Mouse (Mus musculus) CH12.LX (cell line): ENCODE results near the gene Rmi2. TPM values are rescaled to one million over a fixed set of nuclear protein-coding genes. Genes with fewer than 3 reads are reported as not detected.
A peak's percentile ranks its signal among the peaks of the same experiment; 100 is the strongest.

Experiments
- DNase-seq: peaks from one replicate; pipeline ENCODE4 v3.0.0-alpha.2; 2013; ENCODE audit errors: extremely low read depth
- H3K27ac ChIP-seq: 2 replicates; pipeline ENCODE4 v1.5.1; 2012; ENCODE audit warnings: low read depth, mild to moderate bottlenecking, control low read depth, moderate library complexity; ENCODE audit not compliant: insufficient read depth
- H3K27me3 ChIP-seq: replicated peaks from 2 replicates; pipeline ENCODE3; 2012; ENCODE audit warnings: inconsistent platforms
- H3K36me3 ChIP-seq, 2 experiments: replicated peaks in 1 of 2; 2 replicates each; pipeline versions ENCODE3 to v1.6.1; 2012; ENCODE audit warnings: inconsistent platforms in 1 of 2, low read length in 1 of 2, mild to moderate bottlenecking in 1 of 2, mixed read lengths in 1 of 2, moderate library complexity in 1 of 2; ENCODE audit not compliant: control insufficient read depth in 1 of 2, insufficient read depth in 1 of 2
- H3K4me1 ChIP-seq, 2 experiments: 2 replicates each; pipeline ENCODE4 v1.6.1; 2012; ENCODE audit warnings: inconsistent platforms in 1 of 2, moderate library complexity in 1 of 2; ENCODE audit not compliant: insufficient read depth in 2 of 2, control insufficient read depth in 1 of 2
- H3K4me2 ChIP-seq: 2 replicates; pipeline ENCODE4 v1.6.1; 2012; ENCODE audit warnings: low read depth, mild to moderate bottlenecking, control low read depth; ENCODE audit not compliant: poor library complexity, insufficient read depth, severe bottlenecking
- H3K4me3 ChIP-seq, 3 experiments: fragments of 150-350 bp in 1 of 3; sonication (generic) in 1 of 3; replicated peaks in 1 of 3; 2 replicates each; pipeline versions ENCODE3 to v1.5.1; 2011 to 2012; ENCODE audit warnings: low read depth in 2 of 3, low read length in 2 of 3, mild to moderate bottlenecking in 2 of 3, moderate library complexity in 2 of 3, control low read depth in 1 of 3, improper control_type of control experiment in 1 of 3, inconsistent platforms in 1 of 3, mixed read lengths in 1 of 3; ENCODE audit not compliant: poor library complexity in 1 of 3
- H3K79me2 ChIP-seq: replicated peaks from 2 replicates; pipeline ENCODE4 v1.6.1; 2012; ENCODE audit warnings: mild to moderate bottlenecking, moderate library complexity; ENCODE audit not compliant: control insufficient read depth, poor library complexity, insufficient read depth, severe bottlenecking; ENCODE audit errors: extremely low read depth
- H3K9ac ChIP-seq: 2 replicates; pipeline ENCODE4 v1.6.1; 2012; ENCODE audit warnings: low read depth, mild to moderate bottlenecking, control low read depth, moderate library complexity; ENCODE audit not compliant: insufficient read depth
- H3K9me3 ChIP-seq: replicated peaks from 2 replicates; pipeline ENCODE3; 2012; ENCODE audit warnings: low read length, inconsistent platforms, mixed read lengths
- CHD1 ChIP-seq: IDR thresholded peaks from 2 replicates; pipeline ENCODE4 v1.6.1; 2012; ENCODE audit warnings: low read depth, low read length, improper control_type of control experiment, inconsistent platforms
- EP300 ChIP-seq: IDR thresholded peaks from 2 replicates; pipeline ENCODE4 v1.6.1; 2011; ENCODE audit warnings: low read length, improper control_type of control experiment
- HCFC1 ChIP-seq: IDR thresholded peaks from 2 replicates; pipeline ENCODE4 v1.6.1; 2012; ENCODE audit warnings: low read depth, mild to moderate bottlenecking, inconsistent platforms, low read length, improper control_type of control experiment
- JUND ChIP-seq: conservative IDR thresholded peaks from 2 replicates; pipeline ENCODE4 v1.6.1; 2011; ENCODE audit warnings: low read depth, low read length, improper control_type of control experiment
- KAT2A ChIP-seq: IDR thresholded peaks from 2 replicates; pipeline ENCODE4 v1.6.1; 2012; ENCODE audit warnings: low read length, improper control_type of control experiment, inconsistent platforms; ENCODE audit not compliant: insufficient replicate concordance
- MAFK ChIP-seq: IDR thresholded peaks from 2 replicates; pipeline ENCODE4 v1.6.1; 2011; ENCODE audit warnings: low read length, improper control_type of control experiment; ENCODE audit not compliant: insufficient replicate concordance
- MAX ChIP-seq: IDR thresholded peaks from 2 replicates; pipeline ENCODE4 v1.6.1; 2011; ENCODE audit warnings: low read length, improper control_type of control experiment
- MAZ ChIP-seq: IDR thresholded peaks from 2 replicates; pipeline ENCODE4 v1.6.1; 2012; ENCODE audit warnings: low read depth, mild to moderate bottlenecking, inconsistent platforms, low read length, improper control_type of control experiment, moderate library complexity
- MEF2A ChIP-seq: IDR thresholded peaks from 2 replicates; pipeline ENCODE4 v1.6.1; 2014; ENCODE audit warnings: low read depth, mild to moderate bottlenecking, inconsistent platforms, low read length, improper control_type of control experiment, borderline replicate concordance
- MXI1 ChIP-seq: IDR thresholded peaks from 2 replicates; pipeline ENCODE4 v1.6.1; 2011; ENCODE audit warnings: mild to moderate bottlenecking, low read depth, low read length, improper control_type of control experiment
- MYC ChIP-seq: IDR thresholded peaks from 2 replicates; pipeline ENCODE4 v1.6.1; 2011; ENCODE audit warnings: low read depth, mild to moderate bottlenecking, improper control_type of control experiment, low read length
- NELFE ChIP-seq: IDR thresholded peaks from 2 replicates; pipeline ENCODE4 v1.6.1; 2011; ENCODE audit warnings: low read depth, low read length, improper control_type of control experiment
- PAX5 ChIP-seq: IDR thresholded peaks from 2 replicates; pipeline ENCODE4 v1.6.1; 2012; ENCODE audit warnings: low read length, inconsistent platforms, mixed read lengths
- RAD21 ChIP-seq: IDR thresholded peaks from 2 replicates; pipeline ENCODE4 v1.6.1; 2011; ENCODE audit warnings: low read depth, mild to moderate bottlenecking, low read length, improper control_type of control experiment, moderate library complexity
- RCOR1 ChIP-seq: conservative IDR thresholded peaks from 2 replicates; pipeline ENCODE4 v1.6.1; 2012; ENCODE audit warnings: low read depth, mild to moderate bottlenecking, inconsistent platforms, low read length, improper control_type of control experiment
- SIN3A ChIP-seq: IDR thresholded peaks from 2 replicates; pipeline ENCODE4 v1.6.1; 2012; ENCODE audit warnings: low read length, improper control_type of control experiment, inconsistent platforms
- SMC3 ChIP-seq: IDR thresholded peaks from 2 replicates; pipeline ENCODE4 v1.6.1; 2011; ENCODE audit warnings: low read depth, low read length, improper control_type of control experiment
- TBP ChIP-seq: conservative IDR thresholded peaks from 2 replicates; pipeline ENCODE4 v1.6.1; 2011; ENCODE audit warnings: low read depth, low read length, improper control_type of control experiment
- TCF12 ChIP-seq: IDR thresholded peaks from 2 replicates; pipeline ENCODE4 v1.6.1; 2014; ENCODE audit warnings: low read depth, mild to moderate bottlenecking, inconsistent platforms, low read length, improper control_type of control experiment
- UBTF ChIP-seq: IDR thresholded peaks from 2 replicates; pipeline ENCODE4 v1.6.1; 2012; ENCODE audit warnings: low read depth, mild to moderate bottlenecking, inconsistent platforms, low read length, improper control_type of control experiment, moderate library complexity
- USF1 ChIP-seq: IDR thresholded peaks from 2 replicates; pipeline ENCODE4 v1.6.1; 2014; ENCODE audit warnings: low read depth, mild to moderate bottlenecking, inconsistent platforms, low read length, improper control_type of control experiment
- ZC3H11A ChIP-seq: IDR thresholded peaks from 2 replicates; pipeline ENCODE4 v1.6.1; 2012; ENCODE audit warnings: low read depth, mild to moderate bottlenecking, inconsistent platforms, low read length, improper control_type of control experiment
- ZKSCAN1 ChIP-seq: IDR thresholded peaks from 2 replicates; pipeline ENCODE4 v1.6.1; 2012; ENCODE audit warnings: low read depth, inconsistent platforms, low read length, improper control_type of control experiment, borderline replicate concordance
- ZMIZ1 ChIP-seq: IDR thresholded peaks from 2 replicates; pipeline ENCODE4 v1.6.1; 2012; ENCODE audit warnings: low read depth, mild to moderate bottlenecking, inconsistent platforms, low read length, improper control_type of control experiment
- ZNF384 ChIP-seq: IDR thresholded peaks from 2 replicates; pipeline ENCODE4 v1.6.1; 2012; ENCODE audit warnings: low read depth, low read length, improper control_type of control experiment, inconsistent platforms
- dilution Hi-C: fragments of 300-500 bp; cut with MboI; formaldehyde crosslinking; loops from 2 replicates; pipeline ENCODE4 v1.14.3; 2020; ENCODE audit warnings: low sequenced_read_pairs; ENCODE audit not compliant: extremely low pct_unique_long_range_greater_than_20kb, extremely low pct_ligation_motif_present
- in situ Hi-C: fragments of 300-500 bp; cut with MboI; formaldehyde crosslinking; loops from 3 replicates; pipeline ENCODE4 v1.14.3; 2019; ENCODE audit warnings: low sequenced_read_pairs, low pct_ligation_motif_present, low pct_unique_long_range_greater_than_20kb, mixed read lengths
- polyA plus RNA-seq: library from polyadenylated mRNA; unstranded; fragments of >175 nt; gene quantifications from 2 replicates; pipeline ENCODE4 v1.2.1, GENCODE M21; 2012; ENCODE audit warnings: low read depth; ENCODE audit not compliant: insufficient read length
- total RNA-seq, 2 experiments: library from RNA; depleted of rRNA; stranded (reverse); fragments of 300-350 nt in 1 of 2; fragments of >200 nt in 1 of 2; gene quantifications; 2 replicates each; pipeline ENCODE4 v1.2.3; 2012 to 2014

The Rmi2 gene
- total and polyA plus RNA-seq, 3 experiments = 6.8 to 13.8 (median 9.3) TPM

- no peak for DNase-seq
- no peak overlapping the region for H3K9ac ChIP-seq
- TF ChIP-seq MAX = no peak
- 0 out of 2 replicates have a peak, but pooled peaks have one; percentile 17 for TF ChIP-seq TBP
- dilution Hi-C loops (no loop called here), in situ Hi-C loops (no loop called here)
- no peaks in the 10 kb centered on the region for H3K27me3 ChIP-seq
- no peak overlapping the region for H3K27ac ChIP-seq
- no peaks in the 10 kb centered on the region for H3K36me3 ChIP-seq
- H3K4me1 ChIP-seq = peaks cover 3 to 4% of the 10 kb centered on the region in 2 experiments; a peak in 3 of 4 replicates
- no peak overlapping the region for H3K4me2 ChIP-seq
- no peaks in the 10 kb centered on the region for H3K79me2 ChIP-seq
- no peak overlapping the region for H3K4me3 ChIP-seq
- H3K9me3 ChIP-seq = peaks cover 4% of the 10 kb centered on the region
These were observed 6.4 kb upstream of the Rmi2 start for GRCm38 (mm10) chr16:10828461-10828805.

GRCm38 (mm10) chr16:10834542-10834910 is 333 bp upstream of the Rmi2 start:
- Histone ChIP-seq H3K9me3 (peaks cover 3% of the 10 kb centered on the region), H3K27ac (no peak overlapping the region)
- in situ Hi-C loops = loop anchor here (5.0 kb wide), 1 partner anchor 42 kb away; the partner anchor contains the start of gene Prm3
- no peak for TF ChIP-seq MEF2A
- TF ChIP-seq CHD1 = peak; percentile 94; the same call in 1 of the 2 replicates
- no peak for TF ChIP-seq USF1
- 0 out of 2 replicates have a peak, but pooled peaks have one; percentile 59 for TF ChIP-seq MAZ
- no peak for TF ChIP-seq MAX
- 0 out of 2 replicates have a peak, but pooled peaks have one; percentile 32 for TF ChIP-seq JUND
- peak; percentile 77; the same call in 1 of the 2 replicates for TF ChIP-seq MAFK
- TF ChIP-seq SIN3A = peak; percentile 11; the same call in 1 of the 2 replicates
- TF ChIP-seq TBP = peak; percentile 85
- peak; percentile 27; the same call in 1 of the 2 replicates for TF ChIP-seq EP300
- peak; percentile 72; the same call in 1 of the 2 replicates for TF ChIP-seq MYC
- TF ChIP-seq, all 38 proteins: peak for 8
- peak overlapping the region; percentile 96 for H3K9ac ChIP-seq
- H3K27me3 ChIP-seq = no peaks in the 10 kb centered on the region
- H3K36me3 ChIP-seq = peaks cover 0 to 25% of the 10 kb centered on the region in 2 experiments
- H3K4me3 ChIP-seq = peak overlapping the region; percentile 74 to 99 (median 77)
- peaks cover 9% of the 10 kb centered on the region; the same call in 1 of the 2 replicates for H3K79me2 ChIP-seq
- peaks cover 21 to 44% of the 10 kb centered on the region in 2 experiments for H3K4me1 ChIP-seq
- no peak for DNase-seq
- peak overlapping the region; percentile 97 for H3K4me2 ChIP-seq
- dilution Hi-C loops = no loop called here

DNA sequence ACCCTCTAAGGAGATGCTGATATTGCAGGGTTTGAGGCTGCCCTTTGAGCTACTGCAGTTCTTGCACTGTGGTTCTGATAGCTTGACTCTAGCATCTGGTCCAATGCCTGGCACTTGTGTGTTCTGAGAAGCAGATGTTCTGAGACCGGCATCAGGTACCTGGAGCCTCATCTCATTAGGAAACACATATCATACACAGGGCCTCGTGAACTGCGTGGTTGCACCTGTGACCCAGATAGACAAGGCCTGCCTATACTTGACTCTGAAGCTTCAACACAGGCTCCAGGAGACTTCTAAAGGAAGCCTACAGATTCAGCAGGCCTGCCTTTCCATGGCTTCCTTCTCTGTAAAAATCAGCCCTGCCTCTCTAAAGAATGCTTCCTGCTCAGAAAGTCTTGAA is 1.5 kb downstream of the Rmi2 start:
- DNase-seq = no peak
- Histone ChIP-seq H3K27ac (no peak overlapping the region), H3K36me3 (peaks cover 7 to 42% of the 10 kb centered on the region in 2 experiments), H3K27me3 (no peaks in the 10 kb centered on the region), H3K4me2 (no peak overlapping the region), H3K79me2 (peaks cover 9% of the 10 kb centered on the region; the same call in 1 of the 2 replicates), H3K4me3 (no peak overlapping the region), H3K9ac (no peak overlapping the region), H3K4me1 (peaks cover 21 to 44% of the 10 kb centered on the region in 2 experiments), H3K9me3 (no peaks in the 10 kb centered on the region)
- dilution Hi-C loops (no loop called here), in situ Hi-C loops (no loop called here)
- no peak for TF ChIP-seq SMC3
- TF ChIP-seq ZC3H11A = no peak
- TF ChIP-seq ZKSCAN1 = no peak
- TF ChIP-seq ZNF384 = no peak
- TF ChIP-seq NELFE = no peak
- TF ChIP-seq HCFC1 = no peak
- TF ChIP-seq RCOR1 = no peak
- TF ChIP-seq EP300 = no peak
- TF ChIP-seq RAD21 = no peak
- TF ChIP-seq KAT2A = no peak
- TF ChIP-seq PAX5 = no peak
- TF ChIP-seq MYC = no peak
- TF ChIP-seq TCF12 = no peak
- TF ChIP-seq ZMIZ1 = no peak
- TF ChIP-seq MEF2A = no peak
- no peak for TF ChIP-seq MXI1
- no peak for TF ChIP-seq UBTF
